Mouse (Mus musculus) megakaryocyte, embryonic 14.5 days (primary cell): ENCODE measurements around the gene Josd1. TPM values are rescaled to one million over a fixed set of nuclear protein-coding genes. Genes with fewer than 3 reads are reported as not detected.

Experiments
- H3K27me3 ChIP-seq: replicated peaks from 2 replicates; pipeline ENCODE3; 2012; ENCODE audit warnings: inconsistent platforms
- H3K36me3 ChIP-seq: replicated peaks from 2 replicates; pipeline ENCODE3; 2012; ENCODE audit warnings: low read length, inconsistent platforms, mixed read lengths
- H3K4me1 ChIP-seq: 2 replicates; pipeline ENCODE4 v1.6.1; 2012; ENCODE audit warnings: inconsistent platforms
- H3K4me3 ChIP-seq: replicated peaks from 2 replicates; pipeline ENCODE3; 2012; ENCODE audit warnings: moderate library complexity, mild to moderate bottlenecking, inconsistent platforms
- H3K9me3 ChIP-seq: 2 replicates; pipeline ENCODE4 v1.6.1; 2012; ENCODE audit warnings: inconsistent platforms
- FLI1 ChIP-seq: IDR thresholded peaks from 2 replicates; pipeline ENCODE4 v1.6.1; 2012; ENCODE audit warnings: low read length, inconsistent platforms, mixed read lengths
- GATA1 ChIP-seq: IDR thresholded peaks from 3 replicates; pipeline ENCODE4 v1.6.1; 2012; ENCODE audit warnings: mixed read lengths, low read length, inconsistent platforms, borderline replicate concordance
- polyA plus RNA-seq: library from polyadenylated mRNA; stranded (reverse); fragments of >175 nt; gene quantifications from 2 replicates; pipeline ENCODE4 v1.2.3, GENCODE M21; 2012; ENCODE audit warnings: low replicate concordance; ENCODE audit not compliant: insufficient read depth

Gene Josd1
- polyA plus RNA-seq, 1 experiment, result 5.4 TPM

- no peaks in the 10 kb centered on the region for H3K9me3 ChIP-seq
- no peak overlapping the region for H3K4me3 ChIP-seq
- no peak for TF ChIP-seq GATA1
- no peak for TF ChIP-seq FLI1
- H3K4me1 ChIP-seq, result peaks cover 67% of the 10 kb centered on the region
- H3K36me3 ChIP-seq, result peaks cover 93% of the 10 kb centered on the region
- H3K27me3 ChIP-seq, result no peaks in the 10 kb centered on the region
Measured at GRCm38 (mm10) chr15:79720796-79721195, 33.1 kb upstream of the Josd1 start.

- Histone ChIP-seq H3K9me3 (no peaks in the 10 kb centered on the region), H3K27me3 (no peaks in the 10 kb centered on the region), H3K4me1 (peaks cover 71% of the 10 kb centered on the region), H3K36me3 (peaks cover 93% of the 10 kb centered on the region), H3K4me3 (no peak overlapping the region)
- TF ChIP-seq FLI1 (no peak), GATA1 (no peak)
Measured at GRCm38 (mm10) chr15:79720267-79720666, 32.5 kb upstream of the Josd1 start.

GRCm38 (mm10) chr15:79716710-79717109, 29.0 kb upstream of the Josd1 start:
- Histone ChIP-seq H3K4me3 (no peak overlapping the region), H3K27me3 (no peaks in the 10 kb centered on the region), H3K4me1 (peaks cover 66% of the 10 kb centered on the region), H3K9me3 (no peaks in the 10 kb centered on the region), H3K36me3 (peaks cover 97% of the 10 kb centered on the region)
- TF ChIP-seq FLI1, result no peak
- TF ChIP-seq GATA1, result no peak

- Histone ChIP-seq H3K9me3 (no peaks in the 10 kb centered on the region), H3K4me1 (peaks cover 63% of the 10 kb centered on the region), H3K4me3 (peak overlapping the region; percentile 43), H3K27me3 (no peaks in the 10 kb centered on the region), H3K36me3 (peaks cover 98% of the 10 kb centered on the region)
- no peak for TF ChIP-seq GATA1
- TF ChIP-seq FLI1, result no peak
Measured at GRCm38 (mm10) chr15:79715646-79716045, 27.9 kb upstream of the Josd1 start.

- H3K4me3 ChIP-seq, result peak overlapping the region; percentile 67
- peaks cover 72% of the 10 kb centered on the region for H3K36me3 ChIP-seq
- TF ChIP-seq FLI1 (no peak), GATA1 (no peak)
- no peaks in the 10 kb centered on the region for H3K27me3 ChIP-seq
- peaks cover 55% of the 10 kb centered on the region for H3K4me1 ChIP-seq
- no peaks in the 10 kb centered on the region for H3K9me3 ChIP-seq
Measured at GRCm38 (mm10) chr15:79708229-79708822, 20.6 kb upstream of the Josd1 start.

GRCm38 (mm10) chr15:79706603-79707214, 19.0 kb upstream of the Josd1 start:
- Histone ChIP-seq H3K36me3 (peaks cover 56% of the 10 kb centered on the region), H3K9me3 (no peaks in the 10 kb centered on the region), H3K27me3 (no peaks in the 10 kb centered on the region), H3K4me1 (peaks cover 52% of the 10 kb centered on the region), H3K4me3 (no peak overlapping the region)
- TF ChIP-seq GATA1 (no peak), FLI1 (no peak)

GRCm38 (mm10) chr15:79697558-79698187, 10.0 kb upstream of the Josd1 start:
- H3K4me3 ChIP-seq, result no peak overlapping the region

GRCm38 (mm10) chr15:79697011-79697410, 9.3 kb upstream of the Josd1 start:
- Histone ChIP-seq H3K9me3 (no peaks in the 10 kb centered on the region), H3K4me1 (peaks cover 70% of the 10 kb centered on the region), H3K4me3 (no peak overlapping the region), H3K36me3 (peaks cover 44% of the 10 kb centered on the region), H3K27me3 (no peaks in the 10 kb centered on the region)
- TF ChIP-seq GATA1 (no peak), FLI1 (no peak)

More at GRCm38 (mm10) chr15:79697558-79698187, 10.0 kb upstream of the Josd1 start:
- Histone ChIP-seq H3K36me3 (peaks cover 44% of the 10 kb centered on the region), H3K27me3 (no peaks in the 10 kb centered on the region), H3K4me1 (peaks cover 63% of the 10 kb centered on the region), H3K9me3 (no peaks in the 10 kb centered on the region)
- TF ChIP-seq GATA1 (no peak), FLI1 (no peak)

GRCm38 (mm10) chr15:79696508-79696907, 8.8 kb upstream of the Josd1 start:
- no peak for TF ChIP-seq FLI1
- no peak for TF ChIP-seq GATA1
- Histone ChIP-seq H3K27me3 (no peaks in the 10 kb centered on the region), H3K4me3 (no peak overlapping the region), H3K4me1 (peaks cover 75% of the 10 kb centered on the region), H3K36me3 (peaks cover 44% of the 10 kb centered on the region), H3K9me3 (no peaks in the 10 kb centered on the region)

GRCm38 (mm10) chr15:79695516-79695915, 7.8 kb upstream of the Josd1 start:
- Histone ChIP-seq H3K27me3 (no peaks in the 10 kb centered on the region), H3K9me3 (no peaks in the 10 kb centered on the region), H3K4me1 (peaks cover 78% of the 10 kb centered on the region), H3K36me3 (peaks cover 44% of the 10 kb centered on the region), H3K4me3 (peak overlapping the region; percentile 12)
- TF ChIP-seq FLI1, result no peak
- no peak for TF ChIP-seq GATA1
